Mouse (Mus musculus) forebrain, embryonic 12.5 days (tissue): Measurements from ENCODE around the gene Thsd7a. TPM values are rescaled to one million over a fixed set of nuclear protein-coding genes. Genes with fewer than 3 reads are reported as not detected.

ENCODE experiments used
- ATAC-seq: fragments of 200-750 bp; cut with Nextera tagmentation; 2 replicates; pipeline ENCODE4 v1.8.0; 2017; ENCODE audit warnings: moderate TSS enrichment; ENCODE audit not compliant: low FRiP score
- H3K27ac ChIP-seq: fragments of 300-500 bp; sonication (generic); 2 replicates; pipeline ENCODE4 v1.5.1; 2016; ENCODE audit warnings: mild to moderate bottlenecking
- H3K27me3 ChIP-seq: fragments of 300-500 bp; sonication (generic); 2 replicates; pipeline ENCODE4 v1.6.1; 2016; ENCODE audit warnings: mild to moderate bottlenecking
- H3K36me3 ChIP-seq: fragments of 300-500 bp; sonication (generic); replicated peaks from 2 replicates; pipeline ENCODE4 v1.6.1; 2016; ENCODE audit warnings: mild to moderate bottlenecking
- H3K4me1 ChIP-seq: fragments of 300-500 bp; sonication (generic); 2 replicates; pipeline ENCODE4 v1.6.1; 2016
- H3K4me2 ChIP-seq: fragments of 300-500 bp; sonication (generic); 2 replicates; pipeline ENCODE4 v1.6.1; 2016; ENCODE audit warnings: mild to moderate bottlenecking, moderate library complexity
- H3K4me3 ChIP-seq: fragments of 300-500 bp; sonication (generic); replicated peaks from 2 replicates; pipeline ENCODE4 v1.5.1; 2016; ENCODE audit warnings: mild to moderate bottlenecking
- H3K9ac ChIP-seq: fragments of 300-500 bp; sonication (generic); 2 replicates; pipeline ENCODE4 v1.6.1; 2016; ENCODE audit warnings: mild to moderate bottlenecking
- H3K9me3 ChIP-seq: fragments of 300-500 bp; sonication (generic); 2 replicates; pipeline ENCODE4 v1.6.1; 2016
- WGBS: fragments of 180-500 bp; shearing (Covaris S2); methylation state at CpG from one replicate; pipeline ENCODE4 v1.1.7; 2016; 5-methylcytosine and 5-hydroxymethylcytosine counted together
- polyA plus RNA-seq: library from polyadenylated mRNA; unstranded; fragments of >200 nt; fragmentation: Nextera tagmentation; extraction: Ambion mirVana; gene quantifications from 2 replicates; pipeline ENCODE4 v1.2.1, GENCODE M21; 2016

Thsd7a gene
- polyA plus RNA-seq, 1 experiment from 2014 or later, result 12.3 TPM

DNA sequence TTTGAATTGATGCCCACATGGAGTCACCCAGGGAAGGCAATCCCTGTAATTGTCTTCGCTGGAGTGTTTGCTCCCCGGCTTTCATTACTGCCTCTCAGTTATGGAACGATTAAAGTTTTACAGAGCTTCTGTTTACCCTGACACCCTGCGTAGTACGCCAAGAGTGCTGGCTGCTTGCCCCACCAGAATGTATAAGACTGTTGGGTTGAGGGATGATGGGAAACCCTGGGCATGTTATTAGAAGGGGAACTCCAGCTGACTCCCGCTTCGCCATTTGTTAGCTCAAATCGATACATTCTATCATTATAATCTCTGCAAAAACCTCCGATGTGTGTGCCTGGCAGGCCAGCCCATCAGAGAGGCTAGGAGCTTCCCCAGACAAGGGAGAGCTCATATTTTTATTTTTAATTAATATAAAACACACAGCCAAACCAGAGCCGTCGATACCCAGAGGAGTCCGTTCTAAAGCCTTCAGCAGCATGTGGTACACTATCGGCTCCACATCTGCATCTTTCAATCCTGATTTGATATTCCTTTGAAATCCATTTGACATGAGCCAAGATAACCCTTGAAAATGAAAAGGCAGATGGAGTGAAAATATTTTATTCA lies 142.5 kb downstream of the Thsd7a start:
- Histone ChIP-seq H3K9ac (no peak overlapping the region), H3K4me2 (no peak overlapping the region)
- ATAC-seq, result no peak

GRCm38 (mm10) chr6:12602927-12603326 lies 146.3 kb downstream of the Thsd7a start:
- no peaks in the 10 kb centered on the region for H3K9me3 ChIP-seq
- WGBS, result 24% methylated on average over 2 of the region's 2 CpGs
- no peak overlapping the region for H3K9ac ChIP-seq
- H3K27me3 ChIP-seq, result no peaks in the 10 kb centered on the region
- no peak overlapping the region for H3K4me3 ChIP-seq
- no peaks in the 10 kb centered on the region for H3K36me3 ChIP-seq
- H3K4me2 ChIP-seq, result no peak overlapping the region
- peak; percentile 42; the same call in 1 of the 2 replicates for ATAC-seq
- no peaks in the 10 kb centered on the region for H3K4me1 ChIP-seq
- H3K27ac ChIP-seq, result no peak overlapping the region

More for the DNA sequence above, 142.5 kb downstream of the Thsd7a start:
- H3K4me3 ChIP-seq, result no peak overlapping the region
- H3K36me3 ChIP-seq, result no peaks in the 10 kb centered on the region
- H3K9me3 ChIP-seq, result no peaks in the 10 kb centered on the region
- H3K4me1 ChIP-seq, result no peaks in the 10 kb centered on the region
- WGBS, result 93% methylated on average over 13 of the region's 13 CpGs
- no peaks in the 10 kb centered on the region for H3K27me3 ChIP-seq
- no peak overlapping the region for H3K27ac ChIP-seq

DNA sequence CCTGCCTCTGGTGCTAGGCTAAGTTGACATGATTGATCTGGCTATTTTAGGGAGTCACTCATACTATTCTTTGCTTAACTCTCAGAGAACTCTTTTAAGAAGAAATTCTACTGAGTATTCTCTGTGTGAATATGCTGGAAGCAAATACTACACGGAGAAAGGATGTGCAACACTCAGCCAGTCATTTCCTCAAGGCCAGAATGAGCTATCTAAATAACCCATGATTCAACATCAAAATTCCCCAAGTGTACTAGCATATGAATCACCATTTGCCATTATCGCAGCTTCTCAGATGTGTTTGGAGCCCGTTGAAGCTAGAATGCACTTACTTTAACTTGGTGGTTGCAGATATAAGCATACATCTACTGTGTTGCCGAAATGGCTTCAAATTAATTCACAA lies 147.0 kb downstream of the Thsd7a start:
- WGBS, result 86% methylated on average over 4 of the region's 4 CpGs
- Histone ChIP-seq H3K4me2 (no peak overlapping the region), H3K4me1 (no peaks in the 10 kb centered on the region), H3K27ac (no peak overlapping the region), H3K9me3 (no peaks in the 10 kb centered on the region), H3K9ac (no peak overlapping the region), H3K27me3 (no peaks in the 10 kb centered on the region), H3K36me3 (no peaks in the 10 kb centered on the region), H3K4me3 (no peak overlapping the region)
- ATAC-seq, result no peak

GRCm38 (mm10) chr6:12584456-12584855 lies 164.8 kb downstream of the Thsd7a start:
- Histone ChIP-seq H3K9ac (no peak overlapping the region), H3K27me3 (no peaks in the 10 kb centered on the region), H3K36me3 (no peaks in the 10 kb centered on the region), H3K4me2 (no peak overlapping the region), H3K4me1 (peaks cover 4% of the 10 kb centered on the region; the same call in 1 of the 2 replicates), H3K9me3 (no peaks in the 10 kb centered on the region), H3K27ac (no peak overlapping the region), H3K4me3 (no peak overlapping the region)
- 87% methylated on average over 4 of the region's 4 CpGs for WGBS
- no peak for ATAC-seq

- no peak overlapping the region for H3K4me3 ChIP-seq
- no peaks in the 10 kb centered on the region for H3K36me3 ChIP-seq
- H3K4me2 ChIP-seq, result no peak overlapping the region
- H3K9me3 ChIP-seq, result no peaks in the 10 kb centered on the region
- H3K27ac ChIP-seq, result no peak overlapping the region
- peaks cover 8% of the 10 kb centered on the region for H3K4me1 ChIP-seq
- no peak for ATAC-seq
- no peaks in the 10 kb centered on the region for H3K27me3 ChIP-seq
- H3K9ac ChIP-seq, result no peak overlapping the region
- whole genome bisulfite sequencing, result 36% methylated on average over 3 of the region's 3 CpGs
Measured at GRCm38 (mm10) chr6:12581143-12581542, 168.1 kb downstream of the Thsd7a start.

DNA sequence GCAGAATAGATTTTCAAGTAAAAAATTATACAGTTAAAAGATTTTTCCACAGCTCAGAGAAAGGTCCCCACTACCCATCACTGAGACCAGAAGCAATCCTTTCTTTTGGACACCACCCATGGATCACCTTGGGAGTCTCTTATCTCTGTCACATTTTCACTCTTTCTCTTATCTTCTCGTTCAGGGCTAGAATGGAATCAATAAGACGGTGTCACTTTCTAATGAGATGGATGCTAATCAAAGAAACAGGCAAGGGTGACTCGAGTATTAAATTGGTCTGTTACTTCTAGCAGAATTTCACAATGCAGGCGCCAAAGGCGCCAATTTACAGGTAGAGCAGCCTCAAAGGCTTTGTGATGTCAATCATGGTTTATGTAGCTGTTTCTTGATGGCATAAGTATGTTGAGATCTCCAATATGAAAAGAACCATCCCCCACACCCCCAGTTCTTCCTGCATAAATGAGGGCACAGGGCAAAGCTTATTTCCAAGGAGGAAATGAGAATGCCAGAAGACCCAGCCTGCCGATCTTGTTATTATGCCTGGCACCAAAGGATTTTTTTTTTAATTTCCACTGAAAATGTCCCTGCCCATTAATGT lies 173.5 kb downstream of the Thsd7a start:
- ATAC-seq, result peak; percentile 47; the same call in 1 of the 2 replicates
- Histone ChIP-seq H3K9me3 (no peaks in the 10 kb centered on the region), H3K27ac (no peak overlapping the region), H3K4me3 (no peak overlapping the region), H3K4me2 (no peak overlapping the region), H3K27me3 (no peaks in the 10 kb centered on the region), H3K36me3 (no peaks in the 10 kb centered on the region), H3K9ac (no peak overlapping the region), H3K4me1 (peaks cover 5% of the 10 kb centered on the region; the same call in 1 of the 2 replicates)
- WGBS, result 57% methylated on average over 6 of the region's 6 CpGs

DNA sequence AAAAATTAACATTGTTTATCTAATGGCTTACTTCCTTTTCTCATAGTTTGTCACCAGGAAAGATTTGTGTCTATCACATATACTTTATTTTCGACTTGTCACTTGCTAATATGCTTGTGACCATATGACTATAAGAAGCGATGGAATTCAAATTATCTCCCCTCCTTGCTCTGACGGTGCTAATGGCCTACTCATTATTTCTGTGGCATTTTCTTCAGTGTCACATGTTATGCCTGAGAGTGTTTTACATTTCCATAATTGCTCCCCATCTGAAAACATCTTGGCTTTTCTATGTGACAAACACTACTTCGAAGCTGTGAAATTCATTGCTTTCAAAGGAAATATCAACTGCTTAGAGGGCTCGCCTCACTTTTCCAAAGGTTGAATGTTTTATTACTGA lies 177.0 kb downstream of the Thsd7a start:
- no peaks in the 10 kb centered on the region for H3K9me3 ChIP-seq
- H3K27ac ChIP-seq, result no peak overlapping the region
- no peak overlapping the region for H3K9ac ChIP-seq
- H3K4me2 ChIP-seq, result no peak overlapping the region
- peaks cover 5% of the 10 kb centered on the region; the same call in 1 of the 2 replicates for H3K4me1 ChIP-seq
- H3K27me3 ChIP-seq, result no peaks in the 10 kb centered on the region
- H3K4me3 ChIP-seq, result no peak overlapping the region
- WGBS, result 65% methylated on average over 5 of the region's 5 CpGs
- no peaks in the 10 kb centered on the region for H3K36me3 ChIP-seq
- ATAC-seq, result peak; percentile 49; the same call in 1 of the 2 replicates

DNA sequence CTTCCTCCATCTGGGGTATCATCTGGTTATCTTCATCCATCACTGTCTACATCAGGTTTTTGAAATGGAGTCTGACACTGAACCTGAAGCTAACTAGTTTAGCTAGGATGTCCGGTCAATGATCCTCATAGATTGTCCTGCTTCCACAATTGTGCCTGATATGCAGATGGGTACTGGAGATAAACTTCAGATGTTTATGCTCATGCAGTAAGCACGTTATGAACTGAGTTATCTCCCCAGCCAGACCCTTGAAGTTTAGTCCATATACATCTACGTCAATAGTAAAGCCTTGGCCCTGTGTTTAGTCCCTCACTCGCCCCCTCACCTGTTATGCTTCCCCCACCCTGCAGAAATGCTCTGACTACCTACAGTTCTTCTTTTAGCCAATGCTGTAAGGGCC lies 184.1 kb downstream of the Thsd7a start:
- H3K9ac ChIP-seq, result no peak overlapping the region
- no peak overlapping the region for H3K4me3 ChIP-seq
- H3K36me3 ChIP-seq, result no peaks in the 10 kb centered on the region
- H3K9me3 ChIP-seq, result no peaks in the 10 kb centered on the region
- no peaks in the 10 kb centered on the region for H3K27me3 ChIP-seq
- no peak overlapping the region for H3K27ac ChIP-seq
- ATAC-seq, result no peak
- no peaks in the 10 kb centered on the region for H3K4me1 ChIP-seq
- H3K4me2 ChIP-seq, result no peak overlapping the region
- 84% methylated on average over 4 of the region's 4 CpGs for WGBS

DNA sequence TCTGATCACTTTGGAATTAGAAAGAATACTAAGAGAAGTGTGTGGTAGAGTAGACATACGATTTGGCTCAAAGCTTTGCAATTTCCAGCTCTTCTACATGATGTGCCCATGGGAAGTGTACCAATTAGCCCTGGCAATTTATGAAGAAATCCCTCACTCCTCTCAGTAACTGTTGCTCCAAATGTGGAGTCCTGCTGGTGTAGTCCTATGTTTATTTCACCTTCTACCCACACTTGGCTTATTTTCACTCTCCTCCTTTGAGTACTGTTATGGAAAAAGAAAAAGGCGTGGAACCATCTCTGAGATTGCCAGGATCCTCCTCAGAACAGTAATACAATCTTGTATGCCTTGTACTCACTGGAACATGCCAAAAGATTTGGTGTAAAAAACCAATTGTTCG lies 186.9 kb downstream of the Thsd7a start:
- Histone ChIP-seq H3K36me3 (no peaks in the 10 kb centered on the region), H3K9ac (no peak overlapping the region), H3K4me2 (no peak overlapping the region), H3K4me1 (no peaks in the 10 kb centered on the region), H3K27ac (no peak overlapping the region), H3K9me3 (no peaks in the 10 kb centered on the region), H3K27me3 (no peaks in the 10 kb centered on the region), H3K4me3 (no peak overlapping the region)
- WGBS, result 84% methylated on average over 3 of the region's 3 CpGs
- no peak for ATAC-seq

GRCm38 (mm10) chr6:12560500-12560899 lies 188.7 kb downstream of the Thsd7a start:
- ATAC-seq, result no peak
- Histone ChIP-seq H3K9ac (no peak overlapping the region), H3K27me3 (no peaks in the 10 kb centered on the region), H3K9me3 (no peaks in the 10 kb centered on the region), H3K4me3 (no peak overlapping the region), H3K27ac (no peak overlapping the region), H3K36me3 (no peaks in the 10 kb centered on the region), H3K4me2 (no peak overlapping the region), H3K4me1 (no peaks in the 10 kb centered on the region)
- WGBS, result 91% methylated on average over 2 of the region's 2 CpGs

DNA sequence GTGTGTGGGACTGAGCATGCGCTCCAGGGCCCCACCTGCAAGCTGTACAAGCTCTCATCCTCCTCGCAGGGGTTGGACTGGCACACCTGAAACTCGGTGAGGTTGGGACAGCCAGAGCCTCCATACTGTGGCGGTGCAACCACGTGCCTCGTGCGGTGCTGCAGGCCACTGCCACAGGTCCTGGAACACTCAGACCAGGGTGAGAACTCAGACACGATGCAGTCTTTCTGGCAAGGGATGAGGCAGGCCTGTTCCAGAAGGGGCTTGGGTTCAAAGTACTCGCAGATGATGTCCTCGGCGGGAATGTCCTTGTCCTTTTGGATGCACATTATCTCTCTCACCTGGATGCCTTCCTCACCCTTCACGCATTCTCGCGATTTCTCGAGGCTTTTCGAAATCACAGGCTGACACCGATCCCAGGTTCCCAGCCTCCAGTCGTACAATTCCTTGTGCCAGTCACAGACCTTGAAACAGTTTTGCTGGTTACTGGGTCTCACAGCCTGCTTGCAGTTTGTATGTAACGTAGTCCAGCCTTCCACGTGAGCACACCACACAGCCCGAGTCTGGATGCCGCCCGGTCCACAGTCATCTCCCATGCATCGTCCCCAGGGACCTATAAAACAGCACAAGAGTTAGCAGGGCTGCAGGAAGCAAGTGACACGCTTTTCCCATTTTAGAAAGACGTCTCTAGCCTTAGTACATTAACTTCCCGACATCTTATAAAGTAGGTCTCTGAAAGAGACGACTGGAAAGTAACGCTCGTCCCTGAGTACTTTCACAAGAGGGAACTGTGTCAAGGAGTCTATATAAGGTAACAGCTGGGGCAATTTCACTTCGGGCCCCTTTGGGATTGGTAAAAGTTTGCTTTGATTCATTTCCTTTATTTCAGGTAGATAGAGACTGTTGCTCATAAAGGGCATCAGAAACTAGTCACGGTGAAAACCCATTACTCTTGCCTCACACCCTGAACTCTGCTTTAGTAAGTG lies 193.8 kb downstream of the Thsd7a start:
- H3K36me3 ChIP-seq, result no peaks in the 10 kb centered on the region
- no peak overlapping the region for H3K27ac ChIP-seq
- no peak for ATAC-seq

DNA sequence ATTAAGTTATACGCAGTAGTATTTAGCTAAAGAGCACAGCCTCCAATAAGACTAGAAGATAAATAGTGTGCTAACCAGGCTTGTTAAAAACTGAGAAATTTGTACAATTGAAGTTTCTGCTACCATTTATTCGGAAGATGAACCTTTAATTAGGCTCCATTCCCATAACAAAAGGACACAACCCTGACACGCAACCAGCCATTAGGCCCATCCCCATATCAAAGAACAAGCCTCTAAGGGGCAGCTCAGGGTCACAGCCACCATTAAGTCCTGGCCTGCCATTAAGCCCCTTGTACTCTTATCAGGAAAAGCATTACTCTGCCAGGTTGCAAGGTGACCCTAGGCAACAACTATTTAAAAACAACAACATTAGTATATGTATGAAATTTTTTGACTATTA lies 198.0 kb downstream of the Thsd7a start:
- H3K36me3 ChIP-seq, result no peaks in the 10 kb centered on the region
- no peak overlapping the region for H3K9ac ChIP-seq
- H3K27me3 ChIP-seq, result no peaks in the 10 kb centered on the region
- no peak overlapping the region for H3K27ac ChIP-seq
- H3K4me3 ChIP-seq, result no peak overlapping the region
- 62% methylated on average over 3 of the region's 3 CpGs for WGBS
- H3K4me1 ChIP-seq, result peaks cover 3% of the 10 kb centered on the region; the same call in 1 of the 2 replicates
- no peaks in the 10 kb centered on the region for H3K9me3 ChIP-seq
- no peak for ATAC-seq
- no peak overlapping the region for H3K4me2 ChIP-seq

More for the DNA sequence above, 193.8 kb downstream of the Thsd7a start:
- no peak overlapping the region for H3K4me3 ChIP-seq
- WGBS, result 91% methylated on average over 32 of the region's 32 CpGs
- no peaks in the 10 kb centered on the region for H3K27me3 ChIP-seq
- no peak overlapping the region for H3K4me2 ChIP-seq
- no peaks in the 10 kb centered on the region for H3K9me3 ChIP-seq
- no peaks in the 10 kb centered on the region for H3K4me1 ChIP-seq
- H3K9ac ChIP-seq, result no peak overlapping the region
